Mouse (Mus musculus) liver, postnatal 0 days (tissue): ENCODE data around the gene Tshz2. TPM values are rescaled to one million over a fixed set of nuclear protein-coding genes. Genes with fewer than 3 reads are reported as not detected.

Experiments used
- ATAC-seq: fragments of 200-750 bp; cut with Nextera tagmentation; 2 replicates; pipeline ENCODE4 v1.8.0; 2017; ENCODE audit warnings: mild to moderate bottlenecking, moderate library complexity
- DNase-seq: peaks from one replicate; pipeline ENCODE4 v3.0.0-alpha.2; 2016
- H3K27ac ChIP-seq: fragments of 300-500 bp; sonication (generic); 2 replicates; pipeline ENCODE4 v1.5.1; 2014; ENCODE audit warnings: antibody characterized with exemption, moderate library complexity, mild to moderate bottlenecking, low read depth
- H3K27me3 ChIP-seq: fragments of 300-500 bp; sonication (generic); 2 replicates; pipeline ENCODE4 v1.6.1; 2014; ENCODE audit warnings: low read length, control low read depth, mixed read lengths; ENCODE audit not compliant: insufficient read depth
- H3K36me3 ChIP-seq: fragments of 300-500 bp; sonication (generic); replicated peaks from 2 replicates; pipeline ENCODE4 v1.6.1; 2014; ENCODE audit warnings: mild to moderate bottlenecking, control low read depth, low read length, moderate library complexity, mixed read lengths; ENCODE audit not compliant: insufficient read depth
- H3K4me1 ChIP-seq: fragments of 300-500 bp; sonication (generic); 2 replicates; pipeline ENCODE4 v1.6.1; 2014; ENCODE audit warnings: antibody characterized with exemption, mild to moderate bottlenecking, control low read depth; ENCODE audit not compliant: insufficient read depth
- H3K4me2 ChIP-seq: fragments of 300-500 bp; sonication (generic); 2 replicates; pipeline ENCODE4 v1.6.1; 2014; ENCODE audit warnings: low read depth, mild to moderate bottlenecking, low read length, moderate library complexity, mixed read lengths
- H3K4me3 ChIP-seq: fragments of 300-500 bp; sonication (generic); 2 replicates; pipeline ENCODE4 v1.5.1; 2014; ENCODE audit warnings: low read depth, low read length
- H3K9ac ChIP-seq: fragments of 300-500 bp; sonication (generic); replicated peaks from 2 replicates; pipeline ENCODE4 v1.6.1; 2014; ENCODE audit warnings: mild to moderate bottlenecking, moderate library complexity
- H3K9me3 ChIP-seq: fragments of 300-500 bp; sonication (generic); 2 replicates; pipeline ENCODE4 v1.6.1; 2016; ENCODE audit warnings: mild to moderate bottlenecking, control low read depth, low read length, mixed read lengths
- CTCF ChIP-seq: sonication (generic); IDR thresholded peaks from 2 replicates; pipeline ENCODE4 v1.5.1; 2016; ENCODE audit warnings: antibody characterized with exemption, low read depth
- EP300 ChIP-seq: IDR thresholded peaks from 2 replicates; pipeline ENCODE4 v1.6.1; 2016; ENCODE audit warnings: antibody characterized with exemption, low read depth, mild to moderate bottlenecking
- WGBS: fragments of 180-500 bp; shearing (Covaris S2); extraction: QIAGEN DNeasy Blood & Tissue Kit; methylation state at CpG from one replicate; pipeline ENCODE4 v1.1.7; 2014; ENCODE audit not compliant: insufficient replicate concordance; 5-methylcytosine and 5-hydroxymethylcytosine counted together
- polyA plus RNA-seq: library from polyadenylated mRNA; unstranded; fragments of >200 nt; fragmentation: Nextera tagmentation; extraction: Ambion mirVana; gene quantifications from 2 replicates; pipeline ENCODE4 v1.2.1, GENCODE M21; 2015

Tshz2 gene
- polyA plus RNA-seq, 1 experiment from 2014 or later, result 1.5 TPM

DNA sequence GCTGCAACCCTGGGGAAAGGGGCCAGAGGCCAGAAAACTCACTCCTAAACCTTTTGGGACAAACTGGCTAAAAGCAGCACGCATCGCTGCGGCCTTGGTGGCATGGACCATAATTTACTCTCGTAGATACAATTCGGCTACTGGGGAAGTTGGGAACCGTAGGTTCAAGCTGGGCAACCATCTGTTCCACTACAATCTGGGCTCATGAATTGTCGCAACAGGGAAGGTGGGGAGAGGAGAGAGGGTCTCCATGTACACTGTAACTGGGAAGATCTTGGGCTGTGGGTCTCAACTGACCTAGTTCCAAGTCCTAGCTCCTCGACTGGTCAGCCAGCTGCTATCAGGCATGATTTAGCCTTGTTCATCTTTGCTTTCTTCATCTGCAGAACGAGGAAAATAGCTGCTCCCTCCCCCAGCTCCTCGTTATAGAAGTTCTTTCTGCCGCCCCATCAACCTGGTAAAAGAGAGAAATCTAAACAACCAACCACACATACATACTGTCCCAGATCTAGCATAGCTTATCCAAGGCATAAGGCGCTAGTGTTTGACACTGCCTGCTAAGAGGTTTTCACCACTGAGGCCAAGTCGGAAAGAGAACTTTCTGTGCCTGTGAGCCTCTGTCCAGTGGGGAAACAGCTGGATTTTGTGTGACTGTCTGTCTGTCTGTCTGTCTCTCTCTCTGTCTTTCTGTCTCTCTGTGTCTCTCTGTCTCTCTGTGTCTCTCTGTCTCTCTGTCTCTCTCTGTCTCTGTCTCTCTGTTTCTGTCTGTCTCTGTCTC, 25.7 kb upstream of the Tshz2 start:
- TF ChIP-seq EP300, result no peak
- no peak for TF ChIP-seq CTCF
- Histone ChIP-seq H3K27me3 (no peaks in the 10 kb centered on the region), H3K9me3 (no peaks in the 10 kb centered on the region), H3K9ac (no peak overlapping the region), H3K4me2 (no peak overlapping the region), H3K27ac (no peak overlapping the region), H3K36me3 (no peaks in the 10 kb centered on the region), H3K4me1 (no peaks in the 10 kb centered on the region), H3K4me3 (no peak overlapping the region)
- DNase-seq, result no peak
- WGBS, result 74% methylated on average over 13 of the region's 13 CpGs
- no peak for ATAC-seq

DNA sequence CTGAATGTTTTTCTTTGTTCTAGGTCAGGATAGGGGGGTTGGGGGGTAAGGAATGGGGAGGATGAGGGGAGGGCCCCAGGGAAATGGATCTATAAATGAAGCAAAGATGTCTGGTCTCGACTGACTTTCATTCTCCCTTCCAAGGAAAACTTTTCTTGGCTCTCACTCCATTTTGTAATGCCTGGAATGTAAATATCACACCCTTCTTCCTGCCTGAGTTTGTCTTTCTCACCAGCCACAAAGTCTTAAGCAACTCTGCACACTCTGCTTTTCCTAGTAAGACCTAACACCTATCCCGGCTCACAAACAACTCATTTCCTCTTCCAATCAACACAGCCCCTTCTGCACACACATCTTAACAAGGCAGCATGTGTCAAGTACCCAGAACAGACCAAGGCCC, 25.0 kb upstream of the Tshz2 start:
- H3K27ac ChIP-seq, result no peak overlapping the region
- H3K4me1 ChIP-seq, result no peaks in the 10 kb centered on the region
- TF ChIP-seq CTCF, result no peak
- no peak for TF ChIP-seq EP300
- 22% methylated on average over 2 of the region's 2 CpGs for WGBS
- no peaks in the 10 kb centered on the region for H3K9me3 ChIP-seq
- H3K27me3 ChIP-seq, result no peaks in the 10 kb centered on the region
- DNase-seq (no peak), ATAC-seq (no peak)
- no peak overlapping the region for H3K9ac ChIP-seq
- no peaks in the 10 kb centered on the region for H3K36me3 ChIP-seq
- no peak overlapping the region for H3K4me2 ChIP-seq
- no peak overlapping the region for H3K4me3 ChIP-seq

DNA sequence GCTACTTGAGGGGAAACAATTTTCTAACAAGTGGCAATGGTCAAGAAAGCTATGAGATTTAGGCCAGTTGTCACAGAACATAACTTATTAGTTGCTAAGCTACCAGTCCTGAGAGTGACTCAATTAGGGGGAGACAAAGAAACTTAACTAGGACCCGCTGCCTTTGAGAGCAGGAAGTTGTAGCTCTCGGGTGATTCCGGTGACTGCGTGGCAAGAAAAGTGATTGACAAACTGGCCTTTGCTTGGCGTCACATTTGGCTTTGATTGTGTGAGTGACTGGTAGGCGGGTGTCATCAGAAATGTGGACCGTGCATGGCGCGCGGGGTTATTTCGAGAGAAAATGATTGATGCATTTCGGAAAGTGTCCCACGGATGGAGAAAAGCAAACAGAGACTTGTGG, 22.9 kb upstream of the Tshz2 start:
- TF ChIP-seq EP300 (no peak), CTCF (no peak)
- no peak overlapping the region for H3K9ac ChIP-seq
- no peak for DNase-seq
- H3K27ac ChIP-seq, result no peak overlapping the region
- H3K36me3 ChIP-seq, result no peaks in the 10 kb centered on the region
- H3K27me3 ChIP-seq, result no peaks in the 10 kb centered on the region
- no peak overlapping the region for H3K4me2 ChIP-seq
- no peaks in the 10 kb centered on the region for H3K9me3 ChIP-seq
- no peak overlapping the region for H3K4me3 ChIP-seq
- no peak for ATAC-seq
- no peaks in the 10 kb centered on the region for H3K4me1 ChIP-seq
- WGBS, result 30% methylated on average over 13 of the region's 13 CpGs

DNA sequence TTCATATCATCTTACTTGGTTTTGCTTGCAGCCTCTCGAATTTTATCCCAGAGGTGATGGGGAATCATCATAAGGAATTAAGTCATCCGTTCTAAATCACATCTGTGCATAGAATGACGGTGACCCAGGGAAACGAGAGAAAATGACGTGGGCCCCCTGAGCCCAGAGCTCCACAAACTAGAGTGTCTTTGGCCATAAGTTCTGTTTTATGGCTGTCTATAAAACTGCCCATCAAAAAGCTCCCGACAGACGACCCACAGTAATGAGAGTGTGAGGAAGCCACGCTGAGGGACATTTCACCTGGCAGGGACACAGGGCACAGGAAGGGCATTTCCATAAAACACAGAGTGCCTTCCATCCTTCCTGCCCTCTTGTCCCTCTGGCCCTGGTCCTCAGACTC, 21.9 kb upstream of the Tshz2 start:
- ATAC-seq (no peak), DNase-seq (no peak)
- Histone ChIP-seq H3K9me3 (no peaks in the 10 kb centered on the region), H3K27me3 (no peaks in the 10 kb centered on the region), H3K36me3 (no peaks in the 10 kb centered on the region), H3K4me1 (no peaks in the 10 kb centered on the region), H3K4me2 (no peak overlapping the region), H3K27ac (no peak overlapping the region), H3K9ac (no peak overlapping the region), H3K4me3 (no peak overlapping the region)
- no peak for TF ChIP-seq CTCF
- TF ChIP-seq EP300, result no peak
- WGBS, result 72% methylated on average over 8 of the region's 8 CpGs

DNA sequence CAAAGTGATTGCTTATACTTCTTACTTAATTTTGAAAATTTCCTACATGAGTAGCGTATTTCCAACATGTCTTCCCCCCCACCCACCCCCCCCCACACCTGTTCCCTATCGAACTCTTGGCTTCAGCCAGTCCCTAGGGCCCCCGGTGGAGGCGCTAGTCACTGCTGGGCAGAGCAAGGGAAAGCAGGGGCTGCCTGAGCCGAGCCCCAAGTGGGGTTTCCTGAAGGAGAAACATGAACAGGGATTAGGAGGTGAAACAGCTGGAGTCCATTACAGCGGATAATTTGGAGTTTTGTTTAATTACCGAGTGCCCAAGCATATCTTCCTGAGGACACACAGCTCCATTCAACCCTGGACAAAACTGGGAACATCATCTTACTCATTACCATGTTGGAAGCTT, 21.3 kb upstream of the Tshz2 start:
- Histone ChIP-seq H3K9ac (no peak overlapping the region), H3K27ac (no peak overlapping the region), H3K4me2 (no peak overlapping the region), H3K36me3 (no peaks in the 10 kb centered on the region), H3K27me3 (no peaks in the 10 kb centered on the region), H3K4me1 (no peaks in the 10 kb centered on the region), H3K4me3 (no peak overlapping the region), H3K9me3 (no peaks in the 10 kb centered on the region)
- ATAC-seq (no peak), DNase-seq (no peak)
- TF ChIP-seq CTCF (no peak), EP300 (no peak)
- 49% methylated on average over 7 of the region's 7 CpGs for WGBS

DNA sequence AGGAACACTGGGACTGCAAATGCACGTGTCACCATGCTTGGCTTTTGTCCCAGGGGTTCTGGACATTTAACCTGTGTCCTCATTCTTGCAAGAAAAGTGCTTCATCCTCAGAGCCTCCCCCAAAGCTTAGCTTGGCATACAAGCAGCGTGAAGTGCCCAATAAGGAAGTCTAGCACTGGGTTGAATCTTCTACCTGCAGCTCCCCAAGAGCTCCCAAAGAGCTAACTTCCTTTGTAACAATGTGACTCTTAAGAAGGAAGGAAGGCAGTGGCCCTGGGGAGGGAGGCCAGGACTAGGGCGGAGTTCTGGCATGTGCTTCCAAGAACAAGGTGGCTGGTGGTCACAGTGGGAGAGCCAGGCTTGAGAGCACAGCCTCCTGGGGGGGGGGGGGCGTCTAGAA, 18.1 kb upstream of the Tshz2 start:
- 40% methylated on average over 4 of the region's 4 CpGs for WGBS
- Histone ChIP-seq H3K4me1 (no peaks in the 10 kb centered on the region), H3K4me3 (no peak overlapping the region), H3K9ac (no peak overlapping the region), H3K27me3 (no peaks in the 10 kb centered on the region), H3K4me2 (no peak overlapping the region), H3K36me3 (no peaks in the 10 kb centered on the region), H3K9me3 (no peaks in the 10 kb centered on the region), H3K27ac (no peak overlapping the region)
- DNase-seq (no peak), ATAC-seq (no peak)
- no peak for TF ChIP-seq EP300

DNA sequence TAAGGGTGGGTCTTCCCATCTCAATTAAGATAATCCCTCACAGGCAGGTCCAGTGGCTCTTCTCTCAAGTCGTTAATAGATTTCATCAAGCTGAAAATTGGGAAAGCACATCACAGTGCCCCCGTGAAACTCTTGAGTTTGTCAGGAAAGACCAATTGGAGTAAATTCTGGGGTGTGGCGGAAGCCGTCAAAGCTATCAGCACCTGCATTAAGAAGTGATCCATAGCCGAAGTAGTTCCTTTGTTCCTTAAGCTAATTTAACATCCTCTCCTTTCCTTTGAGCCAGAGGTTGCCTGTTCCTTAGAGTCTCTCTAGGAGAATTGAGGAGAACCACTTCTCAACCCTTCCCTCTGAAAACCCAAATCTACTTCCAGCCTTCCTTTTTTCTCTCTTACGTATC, 16.8 kb upstream of the Tshz2 start:
- Histone ChIP-seq H3K27me3 (no peaks in the 10 kb centered on the region), H3K9ac (no peak overlapping the region), H3K4me2 (no peak overlapping the region), H3K4me3 (no peak overlapping the region), H3K27ac (no peak overlapping the region), H3K36me3 (no peaks in the 10 kb centered on the region), H3K4me1 (no peaks in the 10 kb centered on the region), H3K9me3 (no peaks in the 10 kb centered on the region)
- TF ChIP-seq EP300 (no peak), CTCF (no peak)
- DNase-seq (no peak), ATAC-seq (no peak)
- WGBS, result 74% methylated on average over 6 of the region's 6 CpGs
